Mouse (Mus musculus): ENCODE measurements at regions not wholly inside any gene's neighbourhood (a gene's known extent, or its start where the extent isn't known, plus 50 kb on each side); places are given as distances from the start of the nearest gene placed in this dataset.

DNA sequence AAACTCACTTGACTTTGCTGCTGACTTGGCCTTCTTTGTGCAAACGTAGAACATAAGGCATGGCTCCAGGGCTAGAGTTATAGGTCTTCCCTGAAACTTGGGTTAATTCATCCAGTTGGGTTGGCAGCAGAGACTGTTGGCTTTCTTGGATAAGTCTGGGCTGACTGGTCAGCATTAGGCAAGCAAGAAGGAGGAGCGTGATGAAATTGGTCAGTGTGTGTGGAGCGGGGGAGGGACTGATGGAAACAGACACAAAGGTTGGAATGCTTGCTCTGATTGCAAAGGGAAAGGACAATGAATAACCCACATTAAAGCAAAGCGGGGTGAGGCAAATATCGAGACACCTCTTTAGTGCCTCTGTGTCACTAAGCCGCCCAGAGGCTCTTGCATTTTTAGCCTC, 120.3 kb downstream of the Dyrk2 start:
- no peak for ATAC-seq (replicated peaks; ENCODE audit: insufficient number of reproducible peaks, low FRiP score, low TSS enrichment, low read depth)
- Histone ChIP-seq H3K4me1 (ENCODE audit: control insufficient read depth, insufficient read depth, low read length) (no peaks in the 10 kb centered on the region), H3K9me3 (replicated peaks; ENCODE audit: control insufficient read depth, low read length) (no peaks in the 10 kb centered on the region), H3K27ac (replicated peaks; ENCODE audit: low read depth, low read length) (no peak overlapping the region), H3K9ac (replicated peaks; ENCODE audit: low read length) (no peak overlapping the region), H3K36me3 (replicated peaks; ENCODE audit: control insufficient read depth, insufficient read depth, low read depth, low read length) (no peaks in the 10 kb centered on the region), H3K27me3 (ENCODE audit: control insufficient read depth, insufficient read depth, low read length) (no peaks in the 10 kb centered on the region), H3K4me2 (ENCODE audit: low read depth, low read length) (no peak overlapping the region), H3K4me3 (ENCODE audit: low read depth, low read length) (no peak overlapping the region)
- WGBS = 77% methylated on average over 6 of the region's 6 CpGs
- DNase-seq (ENCODE audit: low spot score) = no peak

DNA sequence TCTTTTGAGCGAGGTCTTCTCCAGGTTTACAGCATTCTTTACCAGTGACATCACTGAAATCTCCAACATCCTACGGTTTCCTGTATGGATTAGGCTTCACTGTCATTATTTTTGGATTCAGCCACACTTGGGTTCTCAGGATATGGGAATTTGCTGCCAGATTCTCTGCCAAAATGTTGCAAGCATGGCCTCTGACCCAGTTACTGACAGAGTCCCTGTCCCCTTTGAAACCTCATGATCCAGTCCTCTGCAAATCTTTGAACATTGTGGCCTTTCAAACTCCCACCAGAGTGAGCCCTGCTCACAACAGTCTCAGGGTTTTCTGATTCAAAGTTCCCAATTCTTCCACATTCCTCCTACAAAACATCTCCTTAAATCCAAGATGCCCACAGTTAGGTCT, 118.9 kb downstream of the Dyrk2 start:
- Histone ChIP-seq H3K4me3 (ENCODE audit: low read depth, low read length) (no peak overlapping the region), H3K27ac (replicated peaks; ENCODE audit: low read depth, low read length) (no peak overlapping the region), H3K27me3 (ENCODE audit: control insufficient read depth, insufficient read depth, low read length) (no peaks in the 10 kb centered on the region), H3K36me3 (replicated peaks; ENCODE audit: control insufficient read depth, insufficient read depth, low read depth, low read length) (no peaks in the 10 kb centered on the region), H3K4me2 (ENCODE audit: low read depth, low read length) (no peak overlapping the region), H3K9ac (replicated peaks; ENCODE audit: low read length) (no peak overlapping the region), H3K9me3 (replicated peaks; ENCODE audit: control insufficient read depth, low read length) (no peaks in the 10 kb centered on the region), H3K4me1 (ENCODE audit: control insufficient read depth, insufficient read depth, low read length) (no peaks in the 10 kb centered on the region)
- no peak for DNase-seq (ENCODE audit: low spot score)
- WGBS = 70% methylated on average over 2 of the region's 2 CpGs
- no peak for ATAC-seq (replicated peaks; ENCODE audit: insufficient number of reproducible peaks, low FRiP score, low TSS enrichment, low read depth)

DNA sequence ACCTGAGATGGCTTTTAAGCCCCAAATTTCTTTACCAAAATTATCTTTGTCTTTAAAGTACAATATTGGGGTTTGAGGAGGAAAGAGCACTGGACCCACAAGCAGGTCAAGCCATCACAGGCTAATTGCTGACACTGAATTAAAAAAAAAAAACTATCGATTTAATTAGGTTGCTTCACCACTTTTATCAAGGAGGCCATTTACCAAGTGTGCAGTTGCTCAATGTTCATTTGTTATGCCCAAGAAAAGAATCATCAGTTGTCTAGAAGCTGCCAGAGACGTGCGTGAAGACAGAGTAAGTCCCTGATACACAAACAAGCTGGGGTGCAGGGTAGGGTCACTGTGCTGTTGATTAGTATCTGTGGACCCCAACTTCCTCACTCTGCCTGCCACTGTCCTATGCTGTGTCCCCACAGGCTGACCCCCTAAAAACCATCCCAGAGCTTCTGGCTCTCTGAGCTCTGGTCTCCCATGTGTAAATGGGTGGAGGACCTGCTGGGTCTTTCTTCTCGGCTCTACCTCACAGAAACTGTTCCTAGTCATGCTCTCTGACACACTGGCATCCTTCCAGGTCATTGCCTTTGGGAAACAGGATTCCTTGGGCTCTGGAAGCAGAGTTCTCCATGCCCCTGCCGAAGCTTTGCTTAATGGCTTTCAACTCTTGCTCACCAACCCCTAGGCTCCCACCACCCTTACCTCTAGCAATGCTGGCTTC, 116.8 kb downstream of the Dyrk2 start:
- no peak for ATAC-seq (replicated peaks; ENCODE audit: insufficient number of reproducible peaks, low FRiP score, low TSS enrichment, low read depth)
- H3K4me1 ChIP-seq (ENCODE audit: control insufficient read depth, insufficient read depth, low read length) = no peaks in the 10 kb centered on the region

DNA sequence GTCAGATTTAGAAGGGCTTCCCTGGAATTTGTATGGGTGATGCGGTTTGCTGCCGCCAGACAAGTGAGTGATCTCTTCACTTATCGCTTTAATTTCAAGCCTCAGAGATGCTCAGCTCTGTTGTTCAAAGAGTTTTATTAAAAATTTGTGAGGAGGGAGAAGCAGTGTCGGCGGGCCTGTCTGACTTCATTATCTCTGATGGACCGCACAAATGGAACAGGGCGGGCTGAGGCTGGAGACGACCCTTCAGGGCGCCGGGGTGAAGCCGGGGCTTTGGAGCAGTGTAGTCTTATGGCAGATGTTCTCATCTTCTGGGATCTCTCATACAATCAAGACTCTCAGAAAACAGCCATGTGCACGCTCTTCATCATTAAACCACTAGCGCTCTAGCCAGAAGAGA, 115.2 kb downstream of the Dyrk2 start:
- Histone ChIP-seq H3K4me1 (ENCODE audit: control insufficient read depth, insufficient read depth, low read length) (no peaks in the 10 kb centered on the region), H3K27me3 (ENCODE audit: control insufficient read depth, insufficient read depth, low read length) (no peaks in the 10 kb centered on the region), H3K27ac (replicated peaks; ENCODE audit: low read depth, low read length) (no peak overlapping the region), H3K9ac (replicated peaks; ENCODE audit: low read length) (no peak overlapping the region), H3K9me3 (replicated peaks; ENCODE audit: control insufficient read depth, low read length) (no peaks in the 10 kb centered on the region), H3K36me3 (replicated peaks; ENCODE audit: control insufficient read depth, insufficient read depth, low read depth, low read length) (no peaks in the 10 kb centered on the region), H3K4me3 (ENCODE audit: low read depth, low read length) (no peak overlapping the region), H3K4me2 (ENCODE audit: low read depth, low read length) (no peak overlapping the region)
- WGBS = 83% methylated on average over 13 of the region's 13 CpGs
- DNase-seq (ENCODE audit: low spot score) (no peak), ATAC-seq (replicated peaks; ENCODE audit: insufficient number of reproducible peaks, low FRiP score, low TSS enrichment, low read depth) (no peak)

More for the DNA sequence above, 116.8 kb downstream of the Dyrk2 start:
- Histone ChIP-seq H3K9ac (replicated peaks; ENCODE audit: low read length) (no peak overlapping the region), H3K4me3 (ENCODE audit: low read depth, low read length) (no peak overlapping the region), H3K4me2 (ENCODE audit: low read depth, low read length) (no peak overlapping the region), H3K27ac (replicated peaks; ENCODE audit: low read depth, low read length) (no peak overlapping the region), H3K36me3 (replicated peaks; ENCODE audit: control insufficient read depth, insufficient read depth, low read depth, low read length) (no peaks in the 10 kb centered on the region), H3K9me3 (replicated peaks; ENCODE audit: control insufficient read depth, low read length) (no peaks in the 10 kb centered on the region), H3K27me3 (ENCODE audit: control insufficient read depth, insufficient read depth, low read length) (no peaks in the 10 kb centered on the region)
- WGBS = 86% methylated on average over 5 of the region's 5 CpGs
- no peak for DNase-seq (ENCODE audit: low spot score)

DNA sequence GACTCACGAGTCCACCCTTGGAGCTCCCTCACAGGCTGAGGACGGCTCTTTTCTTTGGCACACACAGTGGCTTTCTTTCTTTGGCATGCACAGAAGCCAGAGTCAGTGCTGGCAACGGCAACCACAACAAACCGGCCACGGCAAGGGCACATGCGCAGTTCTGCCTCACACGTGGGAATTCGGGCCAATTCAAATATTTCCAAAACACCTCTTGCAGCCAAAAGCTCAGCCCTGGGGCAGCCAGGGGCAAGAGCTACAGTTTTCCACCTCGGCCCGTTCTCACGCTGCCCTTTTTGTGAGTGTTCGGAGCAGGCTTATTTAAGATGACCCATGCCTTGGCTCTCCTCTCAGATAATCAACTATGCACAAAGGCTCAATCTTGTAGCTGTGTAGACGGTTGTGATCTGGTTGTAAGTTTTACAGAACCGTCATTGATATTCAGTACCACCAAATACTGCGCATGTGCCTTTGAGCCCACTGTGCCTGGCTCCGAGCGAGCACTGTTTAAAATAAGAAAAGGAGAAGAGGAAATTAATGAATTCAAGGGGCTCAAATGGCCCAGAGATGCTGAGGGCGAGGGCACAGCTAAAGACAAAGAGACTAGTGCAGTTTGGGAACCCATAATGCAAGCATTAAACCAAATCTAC, 111.1 kb downstream of the Dyrk2 start:
- no peak overlapping the region for H3K4me3 ChIP-seq (ENCODE audit: low read depth, low read length)
- no peak overlapping the region for H3K9ac ChIP-seq (replicated peaks; ENCODE audit: low read length)
- H3K36me3 ChIP-seq (replicated peaks; ENCODE audit: control insufficient read depth, insufficient read depth, low read depth, low read length) = no peaks in the 10 kb centered on the region
- H3K27ac ChIP-seq (replicated peaks; ENCODE audit: low read depth, low read length) = no peak overlapping the region
- H3K27me3 ChIP-seq (ENCODE audit: control insufficient read depth, insufficient read depth, low read length) = no peaks in the 10 kb centered on the region
- no peak for DNase-seq (ENCODE audit: low spot score)
- H3K9me3 ChIP-seq (replicated peaks; ENCODE audit: control insufficient read depth, low read length) = no peaks in the 10 kb centered on the region
- 89% methylated on average over 18 of the region's 18 CpGs for WGBS
- ATAC-seq (replicated peaks; ENCODE audit: insufficient number of reproducible peaks, low FRiP score, low TSS enrichment, low read depth) = no peak
- H3K4me1 ChIP-seq (ENCODE audit: control insufficient read depth, insufficient read depth, low read length) = no peaks in the 10 kb centered on the region
- H3K4me2 ChIP-seq (ENCODE audit: low read depth, low read length) = no peak overlapping the region

DNA sequence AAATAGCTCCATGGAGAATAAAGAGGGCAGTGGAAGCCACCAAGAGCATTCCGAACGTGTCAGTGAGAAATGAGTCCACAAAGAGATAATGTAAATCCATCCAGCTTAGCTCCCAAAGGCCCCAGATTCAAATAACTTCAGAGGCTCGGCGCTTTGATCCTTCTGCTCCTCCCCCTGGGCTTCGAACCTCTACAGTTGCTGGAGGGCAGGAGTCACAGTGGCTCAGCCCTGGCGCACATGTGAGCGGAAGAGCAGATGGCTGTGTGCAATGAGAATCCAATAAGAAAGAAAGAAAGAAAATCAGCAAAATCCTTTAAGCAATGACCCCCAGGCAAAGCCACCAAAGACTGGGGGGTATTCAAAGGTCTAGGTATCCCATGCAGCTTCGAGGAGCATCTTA, 109.6 kb downstream of the Dyrk2 start:
- Histone ChIP-seq H3K4me2 (ENCODE audit: low read depth, low read length) (no peak overlapping the region), H3K27me3 (ENCODE audit: control insufficient read depth, insufficient read depth, low read length) (no peaks in the 10 kb centered on the region), H3K27ac (replicated peaks; ENCODE audit: low read depth, low read length) (no peak overlapping the region), H3K4me3 (ENCODE audit: low read depth, low read length) (no peak overlapping the region), H3K36me3 (replicated peaks; ENCODE audit: control insufficient read depth, insufficient read depth, low read depth, low read length) (no peaks in the 10 kb centered on the region), H3K4me1 (ENCODE audit: control insufficient read depth, insufficient read depth, low read length) (no peaks in the 10 kb centered on the region), H3K9me3 (replicated peaks; ENCODE audit: control insufficient read depth, low read length) (no peaks in the 10 kb centered on the region), H3K9ac (replicated peaks; ENCODE audit: low read length) (no peak overlapping the region)
- 63% methylated on average over 8 of the region's 8 CpGs for WGBS
- DNase-seq (ENCODE audit: low spot score) (no peak), ATAC-seq (replicated peaks; ENCODE audit: insufficient number of reproducible peaks, low FRiP score, low TSS enrichment, low read depth) (no peak)

DNA sequence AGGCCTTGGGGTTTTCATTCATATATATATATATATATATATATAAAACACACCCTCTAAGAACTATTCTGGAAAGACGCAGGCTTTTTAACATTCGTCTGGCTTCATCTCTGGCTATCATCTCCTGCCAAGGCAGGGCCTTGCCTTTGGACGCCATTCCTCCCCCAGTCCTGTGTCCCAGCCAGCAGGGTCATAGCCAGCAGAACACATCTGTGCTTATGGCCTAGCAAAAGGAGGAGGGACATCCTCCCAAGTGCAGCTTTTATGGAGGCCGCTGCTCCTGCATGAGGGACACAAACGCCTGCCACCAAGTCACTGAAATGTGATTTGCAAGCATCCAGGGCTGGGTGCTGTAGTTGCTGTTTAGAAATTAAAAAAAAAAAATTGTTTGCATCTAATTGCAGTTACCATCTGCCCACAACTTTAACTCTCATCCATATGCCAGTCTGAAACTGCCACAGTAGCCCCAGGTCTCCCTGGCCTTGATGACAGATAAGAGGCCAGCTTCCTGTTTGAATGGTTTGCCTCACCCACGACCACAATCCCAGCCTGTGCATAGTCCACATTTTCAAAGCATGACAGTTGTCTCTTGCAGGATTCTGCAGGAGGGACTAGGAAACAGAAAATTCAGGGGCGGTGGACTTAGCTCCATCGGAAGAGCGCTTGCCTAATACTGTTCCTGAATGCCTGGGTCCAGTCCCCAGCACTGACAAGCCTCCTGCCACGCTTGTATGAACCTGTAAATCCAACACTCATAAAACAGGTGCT, 108.7 kb downstream of the Dyrk2 start:
- Histone ChIP-seq H3K36me3 (replicated peaks; ENCODE audit: control insufficient read depth, insufficient read depth, low read depth, low read length) (no peaks in the 10 kb centered on the region), H3K4me3 (ENCODE audit: low read depth, low read length) (no peak overlapping the region), H3K9ac (replicated peaks; ENCODE audit: low read length) (no peak overlapping the region), H3K27me3 (ENCODE audit: control insufficient read depth, insufficient read depth, low read length) (no peaks in the 10 kb centered on the region), H3K4me1 (ENCODE audit: control insufficient read depth, insufficient read depth, low read length) (no peaks in the 10 kb centered on the region), H3K27ac (replicated peaks; ENCODE audit: low read depth, low read length) (no peak overlapping the region), H3K9me3 (replicated peaks; ENCODE audit: control insufficient read depth, low read length) (no peaks in the 10 kb centered on the region), H3K4me2 (ENCODE audit: low read depth, low read length) (no peak overlapping the region)
- WGBS = 79% methylated on average over 10 of the region's 10 CpGs
- DNase-seq (ENCODE audit: low spot score) (no peak), ATAC-seq (replicated peaks; ENCODE audit: insufficient number of reproducible peaks, low FRiP score, low TSS enrichment, low read depth) (no peak)

DNA sequence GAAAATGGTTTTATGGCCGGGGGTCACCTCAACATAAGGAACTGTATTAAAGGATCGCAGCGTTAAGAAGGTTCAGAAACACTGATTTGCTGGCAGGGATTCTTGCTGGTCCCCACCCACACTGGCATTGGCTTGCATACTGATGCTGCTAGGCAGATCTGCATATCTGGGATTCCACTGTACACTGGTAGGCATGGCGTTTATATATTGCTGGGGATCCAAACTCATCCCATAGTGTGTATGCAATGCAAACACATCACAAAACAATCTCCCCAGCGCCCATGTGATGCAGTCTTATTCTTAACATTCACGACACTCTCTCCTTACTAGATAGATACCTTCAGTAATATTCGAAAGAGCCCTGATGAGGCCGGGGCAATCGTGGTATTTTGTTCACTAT, 105.0 kb downstream of the Dyrk2 start:
- Histone ChIP-seq H3K4me1 (ENCODE audit: control insufficient read depth, insufficient read depth, low read length) (no peaks in the 10 kb centered on the region), H3K4me2 (ENCODE audit: low read depth, low read length) (no peak overlapping the region), H3K9ac (replicated peaks; ENCODE audit: low read length) (no peak overlapping the region), H3K27me3 (ENCODE audit: control insufficient read depth, insufficient read depth, low read length) (no peaks in the 10 kb centered on the region), H3K4me3 (ENCODE audit: low read depth, low read length) (no peak overlapping the region), H3K36me3 (replicated peaks; ENCODE audit: control insufficient read depth, insufficient read depth, low read depth, low read length) (no peaks in the 10 kb centered on the region), H3K27ac (replicated peaks; ENCODE audit: low read depth, low read length) (no peak overlapping the region), H3K9me3 (replicated peaks; ENCODE audit: control insufficient read depth, low read length) (no peaks in the 10 kb centered on the region)
- ATAC-seq (replicated peaks; ENCODE audit: insufficient number of reproducible peaks, low FRiP score, low TSS enrichment, low read depth) = no peak
- DNase-seq (ENCODE audit: low spot score) = no peak
- WGBS = 91% methylated on average over 9 of the region's 9 CpGs

Measured in embryonic facial prominence, embryonic 11.5 days (tissue).